Mouse (Mus musculus) intestine, postnatal 0 days (tissue): ENCODE data around the gene Ifit3. TPM values are rescaled to one million over a fixed set of nuclear protein-coding genes. Genes with fewer than 3 reads are reported as not detected.

ENCODE experiments used
- ATAC-seq: fragments of 200-750 bp; cut with Nextera tagmentation; 2 replicates; pipeline ENCODE4 v1.8.0; 2017; ENCODE audit warnings: mild to moderate bottlenecking, moderate TSS enrichment, moderate library complexity
- H3K27ac ChIP-seq: fragments of 300-500 bp; sonication (generic); 2 replicates; pipeline ENCODE4 v1.5.1; 2014; ENCODE audit warnings: mild to moderate bottlenecking, low read depth, low read length, moderate library complexity
- H3K27me3 ChIP-seq: fragments of 300-500 bp; sonication (generic); replicated peaks from 2 replicates; pipeline ENCODE4 v1.6.1; 2014; ENCODE audit warnings: low read length, mixed read lengths; ENCODE audit not compliant: control insufficient read depth, insufficient read depth
- H3K36me3 ChIP-seq: fragments of 300-500 bp; sonication (generic); 2 replicates; pipeline ENCODE4 v1.6.1; 2014; ENCODE audit warnings: mild to moderate bottlenecking, moderate library complexity; ENCODE audit not compliant: control insufficient read depth, insufficient read depth
- H3K4me1 ChIP-seq: fragments of 300-500 bp; sonication (generic); replicated peaks from 2 replicates; pipeline ENCODE4 v1.6.1; 2014; ENCODE audit warnings: antibody characterized with exemption, low read length, mixed read lengths; ENCODE audit not compliant: control insufficient read depth, insufficient read depth
- H3K4me2 ChIP-seq: fragments of 300-500 bp; sonication (generic); replicated peaks from 2 replicates; pipeline ENCODE4 v1.6.1; 2014; ENCODE audit warnings: low read depth, mild to moderate bottlenecking, moderate library complexity
- H3K4me3 ChIP-seq: fragments of 300-500 bp; sonication (generic); 2 replicates; pipeline ENCODE4 v1.5.1; 2014; ENCODE audit warnings: low read depth, low read length
- H3K9ac ChIP-seq: fragments of 300-500 bp; sonication (generic); 2 replicates; pipeline ENCODE4 v1.6.1; 2014; ENCODE audit warnings: mild to moderate bottlenecking, low read depth, low read length
- H3K9me3 ChIP-seq: fragments of 300-500 bp; sonication (generic); 2 replicates; pipeline ENCODE4 v1.6.1; 2016; ENCODE audit warnings: mixed run types; ENCODE audit not compliant: control insufficient read depth
- CTCF ChIP-seq: sonication (generic); IDR thresholded peaks from 2 replicates; pipeline ENCODE4 v1.5.1; 2016; ENCODE audit warnings: low read depth, mild to moderate bottlenecking, control low read depth, antibody characterized with exemption, moderate library complexity
- WGBS: fragments of 180-500 bp; shearing (Covaris S2); extraction: QIAGEN DNeasy Blood & Tissue Kit; methylation state at CpG from one replicate; pipeline ENCODE4 v1.1.7; 2014; 5-methylcytosine and 5-hydroxymethylcytosine counted together
- polyA plus RNA-seq: library from polyadenylated mRNA; unstranded; fragments of >200 nt; fragmentation: Nextera tagmentation; extraction: Ambion mirVana; gene quantifications from 2 replicates; pipeline ENCODE4 v1.2.1, GENCODE M21; 2015

The Ifit3 gene
- polyA plus RNA-seq, 1 experiment from 2014 or later, result 50.2 TPM

- no peaks in the 10 kb centered on the region for H3K36me3 ChIP-seq
- no peak for ATAC-seq
- H3K4me3 ChIP-seq, result no peak overlapping the region
- H3K27me3 ChIP-seq, result no peaks in the 10 kb centered on the region
- H3K27ac ChIP-seq, result no peak overlapping the region
- no peak overlapping the region for H3K4me2 ChIP-seq
- no peaks in the 10 kb centered on the region for H3K9me3 ChIP-seq
- no peak overlapping the region for H3K9ac ChIP-seq
- H3K4me1 ChIP-seq, result 0 out of 2 replicates have a peak, but pooled peaks cover 3% of the 10 kb centered on the region
- peak; percentile 87 for TF ChIP-seq CTCF
- WGBS, result 10% methylated on average over 3 of the region's 3 CpGs
Measured at GRCm38 (mm10) chr19:34636933-34637557, 53.7 kb downstream of the Ifit3 start.

Other genes with a start within 250 kb of the Ifit3 start
- gene Ch25h, start 108.4 kb upstream of the Ifit3 start, polyA plus RNA-seq, result 3.2 and 3.5 TPM in 2 replicates
- gene Lipa, start 56.1 kb upstream of the Ifit3 start, polyA plus RNA-seq, result 191 and 206 TPM in 2 replicates
- gene Ifit2, start 32.8 kb upstream of the Ifit3 start, polyA plus RNA-seq, result 13.1 and 15.1 TPM in 2 replicates
- 18.8 and 19.4 TPM in 2 replicates for gene Ifit1bl1, start 18.4 kb downstream of the Ifit3 start, polyA plus RNA-seq
- 2.2 and 2.3 TPM in 2 replicates for gene Ifit3b, start 24.4 kb downstream of the Ifit3 start, polyA plus RNA-seq
- gene Ifit1bl2, start 57.2 kb downstream of the Ifit3 start, polyA plus RNA-seq, result 128 and 134 TPM in 2 replicates
- 87.0 and 90.6 TPM in 2 replicates for gene Ifit1, start 57.3 kb downstream of the Ifit3 start, polyA plus RNA-seq
- gene Slc16a12, start 163.8 kb downstream of the Ifit3 start, polyA plus RNA-seq, result 5.3 and 6.8 TPM in 2 replicates